In the genomic region with DNA sequence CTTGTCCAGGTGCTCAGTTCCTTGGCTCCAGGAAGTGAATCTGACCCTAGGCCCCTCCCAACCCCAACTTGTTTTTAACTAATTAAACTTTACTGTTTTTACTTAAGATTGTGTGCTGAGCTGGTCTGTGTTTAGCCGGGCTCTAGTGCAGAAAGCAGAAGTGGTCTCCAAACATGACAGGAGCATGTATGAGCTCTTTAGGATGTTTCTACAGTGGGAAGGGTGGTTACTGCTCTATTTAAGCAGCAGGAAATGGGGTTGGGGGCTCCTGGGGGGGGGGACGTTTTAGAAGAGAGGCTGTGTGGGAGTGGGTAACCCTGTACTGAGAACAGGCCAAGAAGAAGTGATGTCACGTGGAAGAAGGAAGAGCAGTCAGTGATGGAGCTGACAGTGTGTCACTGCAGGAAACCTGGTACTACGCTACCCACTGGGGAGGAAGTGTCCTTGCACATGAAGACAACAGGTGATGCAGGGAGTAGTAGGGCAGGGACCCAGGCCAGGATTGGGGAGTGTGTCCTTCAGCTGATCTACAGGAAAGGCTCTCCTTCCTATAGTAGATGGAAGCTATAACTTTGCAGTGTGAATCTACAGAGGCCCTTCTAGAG, we compare ENCODE assay signal across 1 mouse cellular context. TPM values are rescaled to one million over a fixed set of nuclear protein-coding genes. Genes with fewer than 3 reads are reported as not detected.
"Had no signal": no experiment of that assay in that cellular context is flagged by ENCODE, and none has a peak within 500 bp of the region (broad histone marks: within the 10 kb centered on the region; RNA-seq: fewer than 3 reads in every experiment).

No protein-coding gene starts in this region.

RNA-seq across cellular contexts. Expression of gene Tcl1b5, which starts 5.0 kb away (rescaled TPM):
- total RNA-seq: neutrophil, adult 5-6 weeks had no signal

RNA-seq across cellular contexts. Expression of gene Tcl1b3, which starts 9.7 kb away (rescaled TPM):
- total RNA-seq: neutrophil, adult 5-6 weeks had no signal

RNA-seq across cellular contexts. Expression of gene Tcl1b4, which starts 20.6 kb away (rescaled TPM):
- total RNA-seq: neutrophil, adult 5-6 weeks had no signal

RNA-seq across cellular contexts. Expression of gene Tcl1b1, which starts 21.7 kb away (rescaled TPM):
- total RNA-seq: neutrophil, adult 5-6 weeks had no signal

RNA-seq across cellular contexts. Expression of gene Tcl1b2, which starts 35.3 kb away (rescaled TPM):
- total RNA-seq: neutrophil, adult 5-6 weeks had no signal
